Mouse (Mus musculus) kidney, embryonic 14.5 days (tissue): ENCODE data around the gene Atp10a. TPM values are rescaled to one million over a fixed set of nuclear protein-coding genes. Genes with fewer than 3 reads are reported as not detected.

ENCODE experiments used
- ATAC-seq: fragments of 200-750 bp; cut with Nextera tagmentation; 2 replicates; pipeline ENCODE4 v1.8.0; 2017; ENCODE audit warnings: moderate number of reproducible peaks, mild to moderate bottlenecking, moderate TSS enrichment, moderate library complexity; ENCODE audit not compliant: low FRiP score, low TSS enrichment
- H3K27ac ChIP-seq: fragments of 300-500 bp; sonication (generic); 2 replicates; pipeline ENCODE4 v1.5.1; 2014; ENCODE audit warnings: low read depth, mild to moderate bottlenecking, low read length, moderate library complexity, mixed read lengths
- H3K27me3 ChIP-seq: fragments of 300-500 bp; sonication (generic); 2 replicates; pipeline ENCODE4 v1.6.1; 2014; ENCODE audit warnings: mild to moderate bottlenecking, low read length; ENCODE audit not compliant: control insufficient read depth, insufficient read depth
- H3K36me3 ChIP-seq: fragments of 300-500 bp; sonication (generic); 2 replicates; pipeline ENCODE4 v1.6.1; 2014; ENCODE audit warnings: low read length, mixed read lengths; ENCODE audit not compliant: control insufficient read depth, insufficient read depth
- H3K4me1 ChIP-seq: fragments of 300-500 bp; sonication (generic); 2 replicates; pipeline ENCODE4 v1.6.1; 2014; ENCODE audit warnings: low read length, mixed read lengths; ENCODE audit not compliant: control insufficient read depth, insufficient read depth
- H3K4me2 ChIP-seq: fragments of 300-500 bp; sonication (generic); replicated peaks from 2 replicates; pipeline ENCODE4 v1.6.1; 2014; ENCODE audit warnings: low read depth, mild to moderate bottlenecking, low read length
- H3K4me3 ChIP-seq: fragments of 300-500 bp; sonication (generic); 2 replicates; pipeline ENCODE4 v1.5.1; 2014; ENCODE audit warnings: mild to moderate bottlenecking, low read length
- H3K9ac ChIP-seq: fragments of 300-500 bp; sonication (generic); 2 replicates; pipeline ENCODE4 v1.6.1; 2014; ENCODE audit warnings: low read depth, mild to moderate bottlenecking, low read length, moderate library complexity
- H3K9me3 ChIP-seq: fragments of 300-500 bp; sonication (generic); 2 replicates; pipeline ENCODE4 v1.6.1; 2016; ENCODE audit warnings: low read length; ENCODE audit not compliant: control insufficient read depth
- WGBS: fragments of 180-500 bp; shearing (Covaris S2); extraction: QIAGEN DNeasy Blood & Tissue Kit; methylation state at CpG from one replicate; pipeline ENCODE4 v1.1.7; 2014; 5-methylcytosine and 5-hydroxymethylcytosine counted together
- polyA plus RNA-seq: library from polyadenylated mRNA; unstranded; fragments of >200 nt; fragmentation: Nextera tagmentation; extraction: Ambion mirVana; gene quantifications from 2 replicates; pipeline ENCODE4 v1.2.1, GENCODE M21; 2014

The Atp10a gene
- polyA plus RNA-seq, 1 experiment from 2014 or later: 4.6 TPM

DNA sequence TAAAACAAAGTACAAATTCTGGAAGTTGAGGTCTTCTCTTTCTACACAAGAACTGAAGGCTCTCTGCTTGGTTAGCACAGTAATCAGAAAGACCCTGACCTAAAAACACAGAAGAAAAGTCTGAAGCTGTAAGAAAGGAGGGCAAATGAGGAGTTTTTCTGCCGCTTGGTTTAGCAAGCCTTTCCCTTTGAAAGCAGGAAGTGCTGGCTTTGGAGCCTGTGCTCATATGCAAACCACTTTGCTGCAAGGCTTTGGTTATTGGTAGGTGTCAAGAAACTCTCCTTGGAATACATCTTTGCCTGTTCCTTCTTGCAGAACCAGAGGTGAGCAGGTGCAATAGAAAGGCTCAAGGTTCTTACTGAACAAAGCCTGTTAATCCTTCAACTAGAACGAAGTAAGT lies 41.1 kb downstream of the Atp10a start:
- H3K27me3 ChIP-seq: no peaks in the 10 kb centered on the region
- no peak overlapping the region for H3K4me3 ChIP-seq
- WGBS: 46% methylated on average over 2 of the region's 2 CpGs
- H3K36me3 ChIP-seq: no peaks in the 10 kb centered on the region
- no peak overlapping the region for H3K4me2 ChIP-seq
- H3K4me1 ChIP-seq: no peaks in the 10 kb centered on the region
- H3K9ac ChIP-seq: no peak overlapping the region
- ATAC-seq: no peak
- no peak overlapping the region for H3K27ac ChIP-seq
- H3K9me3 ChIP-seq: no peaks in the 10 kb centered on the region

DNA sequence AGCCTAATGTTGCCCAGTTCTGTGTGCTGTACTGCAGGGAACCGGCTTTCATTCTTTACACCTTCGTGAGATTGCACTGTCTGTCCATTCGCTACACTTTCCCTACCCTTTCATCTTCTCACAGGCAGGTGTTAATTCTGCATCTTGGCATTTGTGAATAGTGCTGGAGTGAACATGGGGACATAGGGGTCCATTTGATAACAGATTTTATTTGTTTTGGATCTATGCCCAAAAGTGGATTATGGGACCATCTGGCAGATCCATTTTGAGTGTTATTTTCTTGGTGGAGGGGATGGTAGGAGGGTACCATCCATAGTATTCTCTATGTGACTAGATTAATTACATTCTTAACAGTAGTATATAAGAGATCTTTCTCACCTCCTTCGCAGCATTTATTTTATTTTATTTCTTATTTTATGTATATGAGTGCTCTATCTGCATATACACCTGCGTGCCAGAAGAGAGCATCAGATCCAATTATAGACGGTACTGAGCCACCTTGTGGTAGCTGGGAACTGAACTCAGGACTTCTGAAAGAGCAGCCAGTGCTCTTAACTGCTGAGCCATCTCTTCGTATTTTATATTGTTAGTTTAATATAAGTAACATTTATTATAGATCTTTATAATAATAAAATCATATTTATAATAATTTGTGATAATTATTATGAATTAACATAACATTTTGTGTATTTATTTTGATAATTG lies 42.9 kb downstream of the Atp10a start:
- Histone ChIP-seq H3K27me3 (no peaks in the 10 kb centered on the region), H3K9me3 (no peaks in the 10 kb centered on the region), H3K4me1 (no peaks in the 10 kb centered on the region), H3K36me3 (no peaks in the 10 kb centered on the region), H3K4me3 (no peak overlapping the region), H3K27ac (no peak overlapping the region), H3K4me2 (no peak overlapping the region), H3K9ac (no peak overlapping the region)
- WGBS: 82% methylated on average over 7 of the region's 7 CpGs
- no peak for ATAC-seq

DNA sequence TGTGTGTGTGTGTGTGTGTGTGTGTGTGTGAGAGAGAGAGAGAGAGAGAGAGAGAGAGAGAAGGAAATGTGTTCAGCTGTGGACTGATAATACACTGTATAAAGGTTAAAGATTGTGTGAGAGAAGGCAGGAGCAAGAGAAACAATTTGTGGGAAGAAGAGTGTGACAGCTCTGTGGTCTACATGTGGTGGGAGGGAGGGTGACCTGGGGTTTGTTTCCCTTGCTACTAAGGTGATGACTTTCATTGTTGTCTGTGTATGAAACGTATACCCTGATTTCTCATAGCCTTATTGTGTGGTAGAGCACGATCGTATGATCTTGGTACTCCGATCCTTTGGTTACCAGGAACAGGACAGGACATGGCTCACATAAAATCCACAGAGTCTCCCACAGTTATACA lies 45.3 kb downstream of the Atp10a start:
- H3K9ac ChIP-seq: no peak overlapping the region
- H3K9me3 ChIP-seq: no peaks in the 10 kb centered on the region
- H3K27ac ChIP-seq: no peak overlapping the region
- H3K36me3 ChIP-seq: no peaks in the 10 kb centered on the region
- no peaks in the 10 kb centered on the region for H3K4me1 ChIP-seq
- ATAC-seq: no peak
- H3K27me3 ChIP-seq: no peaks in the 10 kb centered on the region
- WGBS: 86% methylated on average over 4 of the region's 4 CpGs
- H3K4me2 ChIP-seq: no peak overlapping the region
- H3K4me3 ChIP-seq: no peak overlapping the region

DNA sequence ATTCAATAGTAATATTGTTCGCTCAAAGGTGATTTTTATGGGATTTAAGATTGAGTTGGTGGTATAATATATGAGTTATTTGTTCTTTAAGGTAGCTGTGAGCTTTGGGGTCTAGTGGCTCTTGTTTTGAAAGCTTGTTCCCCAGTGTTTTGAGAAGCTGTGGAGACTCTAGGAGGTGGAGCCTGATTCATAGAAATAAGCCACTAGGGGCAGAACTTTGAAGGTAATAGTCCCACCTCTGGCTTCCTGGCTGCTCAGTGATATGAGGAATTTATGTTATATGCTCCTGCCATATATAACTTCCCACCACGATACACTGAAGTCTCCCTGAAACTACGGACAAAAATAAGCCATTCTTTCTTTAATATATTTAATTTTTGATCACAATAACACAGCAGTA lies 49.2 kb downstream of the Atp10a start:
- H3K36me3 ChIP-seq: no peaks in the 10 kb centered on the region
- H3K4me2 ChIP-seq: no peak overlapping the region
- H3K9me3 ChIP-seq: no peaks in the 10 kb centered on the region
- no peak for ATAC-seq
- H3K9ac ChIP-seq: no peak overlapping the region
- no peaks in the 10 kb centered on the region for H3K27me3 ChIP-seq
- H3K4me1 ChIP-seq: no peaks in the 10 kb centered on the region
- 86% methylated on average over 3 of the region's 3 CpGs for WGBS
- no peak overlapping the region for H3K27ac ChIP-seq
- no peak overlapping the region for H3K4me3 ChIP-seq

DNA sequence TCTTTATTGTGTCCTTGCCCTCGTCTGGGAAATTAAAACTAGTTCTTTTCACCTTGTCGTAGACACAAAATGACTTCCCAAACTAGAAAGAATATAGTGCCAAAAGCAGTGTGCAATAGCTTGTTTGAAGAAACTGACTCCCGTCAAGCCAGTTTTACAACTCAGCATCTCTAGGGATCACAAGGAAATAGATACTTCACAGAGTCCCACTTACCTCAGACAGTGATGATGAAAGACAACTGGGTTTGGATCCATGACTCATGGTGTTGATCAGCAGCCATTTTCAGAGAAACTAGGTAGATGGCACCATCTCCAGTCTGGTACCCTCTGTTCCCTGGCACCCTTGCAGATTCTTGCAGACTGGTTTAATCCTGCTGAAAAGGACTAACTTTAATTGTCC lies 53.3 kb downstream of the Atp10a start:
- WGBS: 72% methylated on average over 3 of the region's 3 CpGs

DNA sequence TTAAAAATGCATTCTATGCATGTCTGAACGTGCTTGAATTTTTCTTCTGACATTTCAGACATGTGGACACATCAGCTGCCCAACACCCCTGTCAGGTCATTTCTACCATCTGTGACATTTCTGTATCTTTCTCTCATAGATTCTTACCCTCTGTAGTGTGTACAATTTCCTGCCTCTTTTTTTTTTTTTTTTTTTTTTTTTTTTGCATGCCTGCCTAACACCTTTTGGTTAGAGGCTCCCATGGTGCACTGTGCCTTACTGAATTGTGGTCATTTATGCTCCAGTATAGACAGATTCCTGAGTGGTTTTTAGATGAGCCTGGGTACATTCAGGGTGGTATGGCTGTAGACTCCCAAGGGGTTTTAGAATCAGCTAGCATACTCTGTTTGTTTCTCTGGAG lies 54.3 kb downstream of the Atp10a start:
- ATAC-seq: no peak
- Histone ChIP-seq H3K36me3 (no peaks in the 10 kb centered on the region), H3K4me2 (no peak overlapping the region), H3K4me3 (no peak overlapping the region), H3K27me3 (no peaks in the 10 kb centered on the region), H3K27ac (no peak overlapping the region), H3K4me1 (no peaks in the 10 kb centered on the region), H3K9me3 (no peaks in the 10 kb centered on the region), H3K9ac (no peak overlapping the region)
- WGBS: 94% methylated on average over 1 of the region's 1 CpGs

More for the DNA sequence above, 53.3 kb downstream of the Atp10a start:
- Histone ChIP-seq H3K36me3 (no peaks in the 10 kb centered on the region), H3K9me3 (no peaks in the 10 kb centered on the region), H3K27ac (no peak overlapping the region), H3K4me2 (no peak overlapping the region), H3K4me1 (no peaks in the 10 kb centered on the region), H3K27me3 (no peaks in the 10 kb centered on the region), H3K9ac (no peak overlapping the region), H3K4me3 (no peak overlapping the region)
- ATAC-seq: no peak

DNA sequence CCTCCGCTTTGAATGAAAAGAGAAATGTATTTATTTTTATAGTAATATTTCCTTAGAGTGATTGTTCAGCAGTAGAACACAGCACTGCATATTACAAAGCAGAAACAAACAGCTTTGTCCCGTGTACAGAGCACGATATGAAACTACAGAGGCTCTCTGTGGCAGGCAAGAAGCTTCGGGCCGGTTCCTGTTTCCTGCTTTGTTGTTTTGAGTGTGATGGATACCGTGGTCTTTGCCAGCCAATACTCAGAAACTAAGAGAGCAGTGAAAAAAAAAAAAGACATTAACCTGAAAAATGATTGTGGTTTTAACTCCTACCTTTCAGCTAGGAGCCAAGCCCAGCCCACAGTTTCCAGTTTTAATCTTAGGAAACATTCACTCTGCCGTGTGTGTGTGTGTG lies 55.8 kb downstream of the Atp10a start:
- Histone ChIP-seq H3K4me2 (no peak overlapping the region), H3K36me3 (no peaks in the 10 kb centered on the region), H3K4me1 (no peaks in the 10 kb centered on the region), H3K9me3 (no peaks in the 10 kb centered on the region), H3K4me3 (no peak overlapping the region), H3K27me3 (no peaks in the 10 kb centered on the region), H3K27ac (no peak overlapping the region), H3K9ac (no peak overlapping the region)
- WGBS: 73% methylated on average over 7 of the region's 7 CpGs
- ATAC-seq: no peak

DNA sequence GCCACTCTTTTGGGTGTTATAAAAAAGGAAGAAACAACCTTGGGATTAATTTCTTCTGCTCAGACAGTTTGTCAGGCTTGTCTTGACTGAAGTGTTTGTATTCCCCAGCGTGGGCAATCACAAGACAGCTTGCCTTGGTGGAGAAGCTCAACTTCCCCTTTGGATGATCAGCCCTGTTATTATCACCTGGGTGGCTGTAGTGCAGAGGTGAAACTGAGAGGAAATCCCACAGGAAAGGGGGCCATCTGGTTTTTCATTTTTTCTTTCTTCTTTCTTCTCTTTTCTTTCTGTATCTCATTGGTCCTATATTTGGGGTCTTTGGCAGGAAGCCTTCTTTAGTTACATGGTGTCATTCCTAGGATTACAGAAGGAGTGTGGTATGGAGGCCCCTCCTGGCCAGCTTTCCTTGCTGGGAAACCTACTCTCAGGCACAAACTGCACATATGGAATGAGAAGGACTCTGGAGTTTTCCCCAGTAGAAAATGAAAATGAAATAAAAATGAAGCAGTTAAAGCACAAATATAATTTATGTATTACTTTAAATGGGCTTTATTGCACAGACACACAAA lies 59.7 kb downstream of the Atp10a start:
- H3K9me3 ChIP-seq: no peaks in the 10 kb centered on the region
- 45% methylated on average over 1 of the region's 1 CpGs for WGBS
- 0 out of 2 replicates have a peak, but pooled peaks cover 4% of the 10 kb centered on the region for H3K4me1 ChIP-seq
- H3K9ac ChIP-seq: no peak overlapping the region
- no peak overlapping the region for H3K4me3 ChIP-seq
- H3K27me3 ChIP-seq: no peaks in the 10 kb centered on the region
- no peak for ATAC-seq
- no peaks in the 10 kb centered on the region for H3K36me3 ChIP-seq
- H3K4me2 ChIP-seq: no peak overlapping the region
- no peak overlapping the region for H3K27ac ChIP-seq

DNA sequence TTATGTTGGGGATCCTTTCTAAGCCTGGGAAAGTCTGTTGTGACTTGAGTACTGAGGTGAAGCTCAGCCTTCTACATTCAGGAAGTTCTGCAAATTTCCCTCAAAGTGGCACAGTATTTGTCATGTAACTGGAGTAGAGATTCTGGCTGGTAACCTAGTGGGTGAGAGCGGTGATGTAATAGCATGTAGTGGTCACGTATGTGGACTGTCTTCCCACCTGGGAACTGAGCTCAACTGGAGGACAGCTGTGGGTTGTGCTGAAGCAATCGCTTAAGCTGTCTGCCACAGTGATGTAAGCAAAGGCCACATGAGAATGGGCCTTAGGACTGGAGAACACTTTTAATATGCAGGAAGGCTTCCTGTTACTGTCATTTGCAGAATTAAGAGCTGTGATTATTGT lies 60.7 kb downstream of the Atp10a start:
- no peak overlapping the region for H3K9ac ChIP-seq
- H3K4me3 ChIP-seq: no peak overlapping the region
- H3K27ac ChIP-seq: no peak overlapping the region
- H3K36me3 ChIP-seq: no peaks in the 10 kb centered on the region
- WGBS: 92% methylated on average over 3 of the region's 3 CpGs
- H3K4me2 ChIP-seq: no peak overlapping the region
- H3K27me3 ChIP-seq: no peaks in the 10 kb centered on the region
- no peaks in the 10 kb centered on the region for H3K9me3 ChIP-seq
- no peak for ATAC-seq
- 0 out of 2 replicates have a peak, but pooled peaks cover 4% of the 10 kb centered on the region for H3K4me1 ChIP-seq
